Mouse (Mus musculus): ENCODE results near the gene Nme4. TPM values are rescaled to one million over a fixed set of nuclear protein-coding genes. Genes with fewer than 3 reads are reported as not detected.

Gene Nme4
- polyA plus RNA-seq, 1 experiment from 2014 or later, result 87.1 TPM

GRCm38 (mm10) chr17:26089905-26090632 lies 5.3 kb downstream of the Nme4 start, which contains the start of gene Decr2:
Gene Decr2, minus strand, starts transcription at chr17:26090337.
- under 1% methylated on average over 32 of the region's 32 CpGs for WGBS
- peak within 1 kb of the TSS; percentile 88 for H3K27ac ChIP-seq (replicated peaks)
- no peaks in the 10 kb centered on the region for H3K9me3 ChIP-seq (replicated peaks)
- H3K4me3 ChIP-seq (replicated peaks), result peak within 1 kb of the TSS; percentile 58
- H3K27me3 ChIP-seq, result no peaks in the 10 kb centered on the region
- no peaks in the 10 kb centered on the region; the same call in 1 of the 2 replicates for H3K36me3 ChIP-seq
- peak within 1 kb of the TSS; percentile 75 for H3K9ac ChIP-seq
- H3K4me1 ChIP-seq, result peaks cover 15% of the 10 kb centered on the region
- ATAC-seq (ENCODE audit: insufficient number of reproducible peaks, low FRiP score, low TSS enrichment, low read depth), result peak; percentile 85
- H3K4me2 ChIP-seq (replicated peaks), result peak within 1 kb of the TSS; percentile 76

GRCm38 (mm10) chr17:26087059-26087564 lies 8.3 kb downstream of the Nme4 start:
- no peaks in the 10 kb centered on the region for H3K9me3 ChIP-seq (replicated peaks)
- H3K36me3 ChIP-seq, result peaks cover 11% of the 10 kb centered on the region; the same call in 1 of the 2 replicates
- no peaks in the 10 kb centered on the region for H3K27me3 ChIP-seq
- no peak for ATAC-seq (ENCODE audit: insufficient number of reproducible peaks, low FRiP score, low TSS enrichment, low read depth)
- no peak overlapping the region for H3K4me3 ChIP-seq (replicated peaks)
- H3K9ac ChIP-seq, result no peak overlapping the region
- no peak overlapping the region for H3K4me2 ChIP-seq (replicated peaks)
- no peak overlapping the region for H3K27ac ChIP-seq (replicated peaks)
- 89% methylated on average over 9 of the region's 9 CpGs for WGBS
- H3K4me1 ChIP-seq, result 0 out of 2 replicates have a peak, but pooled peaks cover 6% of the 10 kb centered on the region

- H3K27me3 ChIP-seq, result no peaks in the 10 kb centered on the region
- no peaks in the 10 kb centered on the region for H3K9me3 ChIP-seq (replicated peaks)
- no peak overlapping the region for H3K9ac ChIP-seq
- H3K4me3 ChIP-seq (replicated peaks), result no peak overlapping the region
- H3K4me2 ChIP-seq (replicated peaks), result no peak overlapping the region
- ATAC-seq (ENCODE audit: insufficient number of reproducible peaks, low FRiP score, low TSS enrichment, low read depth), result no peak
- H3K27ac ChIP-seq (replicated peaks), result no peak overlapping the region
- 46% methylated on average over 2 of the region's 2 CpGs for WGBS
- no peaks in the 10 kb centered on the region for H3K4me1 ChIP-seq
- H3K36me3 ChIP-seq, result peaks cover 11% of the 10 kb centered on the region; the same call in 1 of the 2 replicates
Observed at GRCm38 (mm10) chr17:26080867-26081266, 14.5 kb downstream of the Nme4 start.

- WGBS, result 88% methylated on average over 2 of the region's 2 CpGs
- Histone ChIP-seq H3K9ac (no peak overlapping the region), H3K27ac (replicated peaks) (no peak overlapping the region), H3K4me1 (no peaks in the 10 kb centered on the region), H3K4me2 (replicated peaks) (no peak overlapping the region), H3K4me3 (replicated peaks) (no peak overlapping the region), H3K9me3 (replicated peaks) (no peaks in the 10 kb centered on the region), H3K36me3 (peaks cover 10% of the 10 kb centered on the region; the same call in 1 of the 2 replicates), H3K27me3 (no peaks in the 10 kb centered on the region)
- ATAC-seq (ENCODE audit: insufficient number of reproducible peaks, low FRiP score, low TSS enrichment, low read depth), result no peak
Observed at GRCm38 (mm10) chr17:26078851-26079250, 16.6 kb downstream of the Nme4 start.

GRCm38 (mm10) chr17:26075246-26075645 lies 20.2 kb downstream of the Nme4 start:
- 58% methylated on average over 3 of the region's 3 CpGs for WGBS
- no peak for ATAC-seq (ENCODE audit: insufficient number of reproducible peaks, low FRiP score, low TSS enrichment, low read depth)
- H3K9ac ChIP-seq, result no peak overlapping the region
- H3K27ac ChIP-seq (replicated peaks), result no peak overlapping the region
- H3K27me3 ChIP-seq, result no peaks in the 10 kb centered on the region
- H3K4me3 ChIP-seq (replicated peaks), result no peak overlapping the region
- H3K9me3 ChIP-seq (replicated peaks), result no peaks in the 10 kb centered on the region
- no peak overlapping the region for H3K4me2 ChIP-seq (replicated peaks)
- no peaks in the 10 kb centered on the region; the same call in 1 of the 2 replicates for H3K4me1 ChIP-seq
- no peaks in the 10 kb centered on the region for H3K36me3 ChIP-seq

- WGBS, result 37% methylated on average over 6 of the region's 6 CpGs
Observed at GRCm38 (mm10) chr17:26070136-26070535, 25.3 kb downstream of the Nme4 start.

GRCm38 (mm10) chr17:26068831-26069739 lies 26.3 kb downstream of the Nme4 start, which contains the start of gene Rab11fip3:
Gene Rab11fip3, minus strand, starts transcription at chr17:26069555.
- ATAC-seq (ENCODE audit: insufficient number of reproducible peaks, low FRiP score, low TSS enrichment, low read depth), result peak; percentile 91
- 0 out of 2 replicates have a peak, but pooled peaks cover 7% of the 10 kb centered on the region for H3K36me3 ChIP-seq
- H3K27ac ChIP-seq (replicated peaks), result peak within 1 kb of the TSS; percentile 82
- H3K27me3 ChIP-seq, result no peaks in the 10 kb centered on the region
- peak within 1 kb of the TSS; percentile 88 for H3K4me3 ChIP-seq (replicated peaks)
- H3K9ac ChIP-seq, result peak within 1 kb of the TSS; percentile 85
- no peaks in the 10 kb centered on the region for H3K9me3 ChIP-seq (replicated peaks)
- peak within 1 kb of the TSS; percentile 96 for H3K4me2 ChIP-seq (replicated peaks)
- WGBS, result under 1% methylated on average over 94 of the region's 94 CpGs
- peaks cover 41% of the 10 kb centered on the region for H3K4me1 ChIP-seq

More at GRCm38 (mm10) chr17:26070136-26070535, 25.3 kb downstream of the Nme4 start:
- H3K9me3 ChIP-seq (replicated peaks), result no peaks in the 10 kb centered on the region
- no peak for ATAC-seq (ENCODE audit: insufficient number of reproducible peaks, low FRiP score, low TSS enrichment, low read depth)
- no peak overlapping the region for H3K27ac ChIP-seq (replicated peaks)
- H3K4me2 ChIP-seq (replicated peaks), result peak overlapping the region; percentile 96
- peak overlapping the region; percentile 88 for H3K4me3 ChIP-seq (replicated peaks)
- peaks cover 37% of the 10 kb centered on the region for H3K4me1 ChIP-seq
- H3K27me3 ChIP-seq, result no peaks in the 10 kb centered on the region
- no peak overlapping the region for H3K9ac ChIP-seq
- H3K36me3 ChIP-seq, result 0 out of 2 replicates have a peak, but pooled peaks cover 2% of the 10 kb centered on the region

- Histone ChIP-seq H3K27ac (replicated peaks) (no peak overlapping the region), H3K4me1 (peaks cover 41% of the 10 kb centered on the region), H3K36me3 (0 out of 2 replicates have a peak, but pooled peaks cover 12% of the 10 kb centered on the region), H3K27me3 (no peaks in the 10 kb centered on the region), H3K4me2 (replicated peaks) (peak overlapping the region; percentile 96), H3K9ac (peak overlapping the region; percentile 85), H3K4me3 (replicated peaks) (peak overlapping the region; percentile 88), H3K9me3 (replicated peaks) (no peaks in the 10 kb centered on the region)
- ATAC-seq (ENCODE audit: insufficient number of reproducible peaks, low FRiP score, low TSS enrichment, low read depth), result peak; percentile 27; the same call in 1 of the 2 replicates
- WGBS, result 1% methylated on average over 44 of the region's 44 CpGs
Observed at GRCm38 (mm10) chr17:26068024-26068830, 27.2 kb downstream of the Nme4 start.

GRCm38 (mm10) chr17:26066488-26067020 lies 28.8 kb downstream of the Nme4 start:
- Histone ChIP-seq H3K9ac (no peak overlapping the region), H3K27me3 (no peaks in the 10 kb centered on the region), H3K4me3 (replicated peaks) (peak overlapping the region; percentile 88), H3K4me1 (peaks cover 41% of the 10 kb centered on the region), H3K27ac (replicated peaks) (no peak overlapping the region), H3K4me2 (replicated peaks) (peak overlapping the region; percentile 96), H3K36me3 (peaks cover 20% of the 10 kb centered on the region; the same call in 1 of the 2 replicates), H3K9me3 (replicated peaks) (no peaks in the 10 kb centered on the region)
- WGBS, result 90% methylated on average over 7 of the region's 7 CpGs
- ATAC-seq (ENCODE audit: insufficient number of reproducible peaks, low FRiP score, low TSS enrichment, low read depth), result no peak

GRCm38 (mm10) chr17:26064916-26065315 lies 30.5 kb downstream of the Nme4 start:
- Histone ChIP-seq H3K27me3 (no peaks in the 10 kb centered on the region), H3K36me3 (peaks cover 20% of the 10 kb centered on the region; the same call in 1 of the 2 replicates), H3K9ac (no peak overlapping the region), H3K4me3 (replicated peaks) (no peak overlapping the region), H3K4me2 (replicated peaks) (no peak overlapping the region), H3K9me3 (replicated peaks) (no peaks in the 10 kb centered on the region), H3K4me1 (peaks cover 38% of the 10 kb centered on the region), H3K27ac (replicated peaks) (no peak overlapping the region)
- WGBS, result 72% methylated on average over 6 of the region's 6 CpGs
- ATAC-seq (ENCODE audit: insufficient number of reproducible peaks, low FRiP score, low TSS enrichment, low read depth), result no peak
